Mouse (Mus musculus) lung, embryonic 15.5 days (tissue): ENCODE measurements around the gene Wrap53. TPM values are rescaled to one million over a fixed set of nuclear protein-coding genes. Genes with fewer than 3 reads are reported as not detected.

Experiments used
- ATAC-seq: fragments of 200-750 bp; cut with Nextera tagmentation; 2 replicates; pipeline ENCODE4 v1.8.0; 2017; ENCODE audit warnings: moderate number of reproducible peaks, borderline replicate concordance; ENCODE audit not compliant: low FRiP score, low TSS enrichment; ENCODE audit errors: extremely low read depth
- H3K27ac ChIP-seq: fragments of 300-500 bp; sonication (generic); 2 replicates; pipeline ENCODE4 v1.5.1; 2015; ENCODE audit warnings: moderate library complexity, mild to moderate bottlenecking, inconsistent platforms
- H3K27me3 ChIP-seq: fragments of 300-500 bp; sonication (generic); 2 replicates; pipeline ENCODE4 v1.6.1; 2015; ENCODE audit warnings: inconsistent platforms
- H3K36me3 ChIP-seq: fragments of 300-500 bp; sonication (generic); 2 replicates; pipeline ENCODE4 v1.6.1; 2015; ENCODE audit warnings: inconsistent platforms
- H3K4me1 ChIP-seq: fragments of 300-500 bp; sonication (generic); 2 replicates; pipeline ENCODE4 v1.6.1; 2015; ENCODE audit warnings: inconsistent platforms
- H3K4me2 ChIP-seq: fragments of 300-500 bp; sonication (generic); 2 replicates; pipeline ENCODE4 v1.6.1; 2015; ENCODE audit warnings: inconsistent platforms, mild to moderate bottlenecking, moderate library complexity
- H3K4me3 ChIP-seq: fragments of 300-500 bp; sonication (generic); 2 replicates; pipeline ENCODE4 v1.5.1; 2015; ENCODE audit warnings: mild to moderate bottlenecking, inconsistent platforms
- H3K9ac ChIP-seq: fragments of 300-500 bp; sonication (generic); 2 replicates; pipeline ENCODE4 v1.6.1; 2015; ENCODE audit warnings: inconsistent platforms
- H3K9me3 ChIP-seq: fragments of 300-500 bp; sonication (generic); 2 replicates; pipeline ENCODE4 v1.6.1; 2016; ENCODE audit warnings: inconsistent platforms
- WGBS: fragments of 180-500 bp; shearing (Covaris S2); methylation state at CpG from one replicate; pipeline ENCODE4 v1.1.7; 2015; 5-methylcytosine and 5-hydroxymethylcytosine counted together
- polyA plus RNA-seq: library from polyadenylated mRNA; unstranded; fragments of >200 nt; fragmentation: Nextera tagmentation; extraction: Ambion mirVana; gene quantifications from 2 replicates; pipeline ENCODE4 v1.2.1, GENCODE M21; 2015

The Wrap53 gene
- polyA plus RNA-seq, 1 experiment from 2014 or later: 28.3 TPM

DNA sequence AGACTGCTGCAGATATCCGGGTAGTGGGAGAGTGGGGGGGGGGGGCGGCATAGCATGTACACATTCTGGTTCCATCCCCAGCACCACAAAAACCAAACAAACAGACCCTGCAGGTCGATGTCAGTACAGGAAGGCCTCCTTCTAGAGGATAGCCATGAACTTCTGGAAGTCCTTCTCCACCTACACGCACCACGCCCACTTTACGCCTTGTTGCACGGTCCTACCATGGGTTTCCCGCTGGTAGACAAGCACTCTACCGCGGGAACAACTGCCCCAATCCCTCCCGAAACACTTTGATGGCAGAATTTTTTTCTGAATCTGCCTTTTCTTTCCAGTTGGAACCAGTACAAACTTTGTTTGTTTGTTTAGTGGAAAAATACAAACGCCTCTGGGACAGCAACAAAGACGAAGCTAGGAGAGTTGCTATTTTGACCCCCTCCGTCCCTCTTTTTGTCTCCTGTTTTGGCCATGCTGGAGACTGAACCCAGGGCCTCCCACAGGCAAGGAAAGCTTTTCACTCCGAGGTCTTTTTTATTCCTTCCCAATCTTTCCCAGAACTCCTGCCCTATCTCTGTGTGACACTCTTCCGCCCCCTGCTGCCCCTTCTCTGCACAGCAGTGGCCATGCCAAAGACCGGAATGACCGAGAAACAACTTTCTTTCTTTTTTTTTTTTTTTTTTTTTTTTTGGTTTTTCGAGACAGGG is 33.6 kb upstream of the Wrap53 start:
- Histone ChIP-seq H3K9ac (peak overlapping the region; percentile 10; the same call in 1 of the 2 replicates), H3K4me3 (peak overlapping the region; percentile 3; the same call in 1 of the 2 replicates)

DNA sequence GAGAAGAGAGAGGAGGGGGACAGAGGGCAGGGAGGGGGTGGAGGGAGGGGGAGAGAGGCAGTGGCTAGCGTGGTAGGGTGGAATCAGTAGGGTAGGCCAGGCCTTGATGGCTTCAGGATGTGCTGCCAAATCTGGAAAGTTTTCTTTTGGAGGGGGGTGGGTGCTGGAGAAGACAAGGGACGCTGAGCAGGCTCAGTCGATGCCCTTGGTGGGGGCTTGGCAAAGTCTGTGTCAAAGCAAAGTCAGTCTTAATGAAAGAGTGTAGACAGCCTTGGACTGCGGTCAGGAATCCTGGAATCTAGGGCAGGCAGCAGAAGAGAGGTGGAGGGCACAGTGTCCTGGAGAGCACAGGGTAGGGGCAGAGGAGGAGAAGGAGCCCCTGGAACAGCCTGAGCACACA is 30.8 kb upstream of the Wrap53 start:
- H3K36me3 ChIP-seq: no peaks in the 10 kb centered on the region
- H3K4me1 ChIP-seq: peaks cover 12% of the 10 kb centered on the region
- H3K27ac ChIP-seq: no peak overlapping the region
- peaks cover 8% of the 10 kb centered on the region for H3K27me3 ChIP-seq
- WGBS: 37% methylated on average over 4 of the region's 4 CpGs
- H3K4me2 ChIP-seq: no peak overlapping the region
- no peak overlapping the region for H3K9ac ChIP-seq
- no peaks in the 10 kb centered on the region for H3K9me3 ChIP-seq
- no peak overlapping the region for H3K4me3 ChIP-seq
- ATAC-seq: no peak

More for the DNA sequence above, 33.6 kb upstream of the Wrap53 start:
- H3K4me1 ChIP-seq: peaks cover 8% of the 10 kb centered on the region
- WGBS: 9% methylated on average over 19 of the region's 19 CpGs
- peaks cover 11% of the 10 kb centered on the region for H3K27me3 ChIP-seq
- H3K4me2 ChIP-seq: peak overlapping the region; percentile 49
- ATAC-seq: peak; percentile 81; the same call in 1 of the 2 replicates
- H3K36me3 ChIP-seq: no peaks in the 10 kb centered on the region
- H3K9me3 ChIP-seq: no peaks in the 10 kb centered on the region
- H3K27ac ChIP-seq: 0 out of 2 replicates have a peak overlapping the region, but pooled peaks have one; percentile 37

DNA sequence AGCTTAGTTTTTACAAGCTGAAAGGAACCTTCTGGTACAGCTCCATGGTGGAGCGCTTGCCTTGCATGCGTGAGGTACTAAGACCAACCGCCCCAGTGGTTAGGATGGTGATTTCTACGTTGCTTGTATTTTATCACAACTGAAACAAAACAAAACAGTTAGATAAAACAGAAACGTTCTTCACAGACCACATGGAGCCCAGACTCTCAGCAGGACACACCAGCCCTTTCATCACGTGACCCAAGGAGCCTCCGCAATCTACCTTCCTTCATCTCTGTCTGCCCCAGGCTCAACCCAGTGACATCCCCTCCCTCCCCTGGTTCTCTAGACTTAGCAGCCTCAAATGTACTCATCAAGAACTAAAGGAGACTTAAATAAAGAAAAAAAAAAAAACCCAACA is 29.4 kb upstream of the Wrap53 start:
- Histone ChIP-seq H3K27me3 (peaks cover 13% of the 10 kb centered on the region; the same call in 1 of the 2 replicates), H3K4me2 (no peak overlapping the region), H3K9ac (no peak overlapping the region), H3K4me3 (no peak overlapping the region), H3K4me1 (peaks cover 24% of the 10 kb centered on the region), H3K36me3 (no peaks in the 10 kb centered on the region), H3K27ac (no peak overlapping the region), H3K9me3 (no peaks in the 10 kb centered on the region)
- 50% methylated on average over 7 of the region's 7 CpGs for WGBS
- ATAC-seq: no peak

DNA sequence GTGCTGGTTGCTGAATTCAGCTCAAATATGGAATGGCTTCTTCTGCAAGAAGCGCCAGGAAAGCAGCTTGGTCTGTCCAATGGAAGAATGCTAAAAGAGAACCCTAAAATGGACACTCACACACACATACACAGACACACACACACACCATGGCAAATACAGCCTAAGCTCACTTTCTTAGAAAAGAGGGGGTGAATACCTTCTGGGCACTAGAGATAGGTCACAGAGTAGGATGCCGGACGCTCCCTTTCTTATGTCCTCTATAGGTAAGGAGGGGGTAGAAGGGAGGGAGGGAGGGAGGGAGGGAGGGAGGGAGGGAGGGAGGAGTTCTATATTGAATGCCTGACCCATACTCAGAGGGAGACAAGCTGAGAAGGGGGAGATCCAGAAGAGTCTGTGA is 28.5 kb upstream of the Wrap53 start:
- Histone ChIP-seq H3K9me3 (no peaks in the 10 kb centered on the region), H3K27me3 (peaks cover 16% of the 10 kb centered on the region; the same call in 1 of the 2 replicates), H3K4me3 (no peak overlapping the region), H3K27ac (no peak overlapping the region), H3K36me3 (no peaks in the 10 kb centered on the region), H3K4me2 (no peak overlapping the region), H3K9ac (no peak overlapping the region), H3K4me1 (peaks cover 25% of the 10 kb centered on the region)
- 91% methylated on average over 3 of the region's 3 CpGs for WGBS
- ATAC-seq: no peak

DNA sequence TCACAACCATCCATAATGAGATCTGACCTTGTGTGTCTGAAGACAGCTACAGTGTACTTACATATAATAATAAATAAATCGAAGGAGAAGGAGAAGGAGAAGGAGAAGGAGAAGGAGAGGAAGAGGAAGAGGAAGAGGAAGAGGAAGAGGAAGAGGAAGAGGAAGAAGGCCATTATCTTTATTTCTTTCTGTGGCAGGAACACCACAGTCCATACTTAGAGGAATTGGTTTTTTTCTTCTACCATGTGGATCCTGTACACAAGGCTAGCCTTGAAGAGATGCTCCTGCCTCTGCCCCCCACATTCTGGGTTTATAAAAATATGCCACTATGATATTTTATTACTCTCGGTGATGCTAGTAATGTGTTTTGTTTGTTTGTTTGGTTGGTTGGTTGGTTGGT is 26.8 kb upstream of the Wrap53 start:
- Histone ChIP-seq H3K36me3 (no peaks in the 10 kb centered on the region), H3K4me1 (peaks cover 26% of the 10 kb centered on the region), H3K27me3 (peaks cover 16% of the 10 kb centered on the region; the same call in 1 of the 2 replicates), H3K9me3 (no peaks in the 10 kb centered on the region), H3K4me2 (no peak overlapping the region), H3K27ac (no peak overlapping the region), H3K4me3 (no peak overlapping the region), H3K9ac (no peak overlapping the region)
- 76% methylated on average over 2 of the region's 2 CpGs for WGBS
- no peak for ATAC-seq

DNA sequence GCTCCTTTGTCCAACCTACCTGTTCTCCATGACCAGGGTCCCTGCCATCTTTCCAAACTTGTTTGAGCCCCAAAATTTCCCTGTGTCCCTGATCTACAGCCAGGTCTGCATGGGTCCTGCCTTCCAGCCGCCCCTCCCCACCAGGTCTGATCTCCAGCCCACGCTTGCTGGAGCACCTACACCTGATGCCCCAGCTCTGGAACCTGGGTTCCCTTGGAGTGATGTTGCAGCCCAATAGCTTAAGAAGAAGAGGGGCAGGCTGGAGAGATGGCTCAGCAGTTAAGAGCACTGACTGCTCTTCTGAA is 26.4 kb upstream of the Wrap53 start:
- peaks cover 16% of the 10 kb centered on the region; the same call in 1 of the 2 replicates for H3K27me3 ChIP-seq
- H3K9ac ChIP-seq: no peak overlapping the region
- no peak overlapping the region for H3K27ac ChIP-seq
- ATAC-seq: no peak
- peaks cover 26% of the 10 kb centered on the region for H3K4me1 ChIP-seq
- H3K36me3 ChIP-seq: no peaks in the 10 kb centered on the region
- H3K4me3 ChIP-seq: peak overlapping the region; percentile 56
- H3K9me3 ChIP-seq: no peaks in the 10 kb centered on the region
- WGBS: 34% methylated on average over 2 of the region's 2 CpGs
- peak overlapping the region; percentile 95 for H3K4me2 ChIP-seq

DNA sequence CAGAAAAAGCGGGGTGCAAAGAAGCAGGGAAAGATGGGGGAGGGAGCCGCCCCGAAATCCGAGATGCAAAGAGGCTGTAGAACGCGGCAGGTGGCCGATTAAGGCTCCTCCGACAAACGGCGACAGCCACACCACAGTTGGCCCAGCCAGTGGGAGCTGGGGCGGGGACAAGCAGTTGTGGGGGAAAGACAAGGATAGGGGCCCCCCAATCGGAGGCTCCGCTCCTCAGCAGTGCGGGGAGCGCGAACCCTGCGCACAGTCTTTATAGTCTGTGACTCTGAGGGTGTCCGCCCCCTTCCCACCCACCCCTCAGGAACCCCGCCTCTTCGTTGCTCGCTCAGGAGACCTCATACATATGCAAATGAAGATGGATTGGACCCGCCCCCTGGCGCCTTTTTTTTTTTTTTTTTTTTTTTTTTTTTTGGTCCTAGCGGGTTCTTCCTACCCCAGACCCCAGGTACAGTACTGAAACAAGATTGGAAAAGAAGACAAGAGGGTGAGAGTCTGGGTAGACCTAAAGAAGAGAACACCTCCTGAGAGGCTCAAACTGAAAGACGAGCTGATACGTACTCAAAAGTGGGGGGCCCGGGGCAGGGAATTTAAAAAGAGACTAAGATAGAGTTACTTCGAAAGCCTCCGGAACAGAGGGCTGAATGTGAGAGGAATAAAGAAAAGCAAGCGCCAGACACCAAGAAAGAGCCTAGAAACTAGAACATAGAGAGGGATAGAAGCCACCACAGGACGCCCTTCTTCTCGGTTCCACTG is 25.9 kb upstream of the Wrap53 start, which contains the start of gene Atp1b2:
TSS of gene Atp1b2 (minus strand) at position 217 of the 765 bp plus-strand sequence.
- H3K27me3 ChIP-seq: peaks cover 16% of the 10 kb centered on the region; the same call in 1 of the 2 replicates
- no peaks in the 10 kb centered on the region for H3K9me3 ChIP-seq
- H3K4me1 ChIP-seq: peaks cover 31% of the 10 kb centered on the region
- H3K4me3 ChIP-seq: peak within 1 kb of the TSS; percentile 56
- ATAC-seq: peak; percentile 82
- no peaks in the 10 kb centered on the region for H3K36me3 ChIP-seq
- H3K9ac ChIP-seq: peak within 1 kb of the TSS; percentile 57
- peak within 1 kb of the TSS; percentile 50 for H3K27ac ChIP-seq
- H3K4me2 ChIP-seq: peak within 1 kb of the TSS; percentile 95
- WGBS: 2% methylated on average over 32 of the region's 32 CpGs

DNA sequence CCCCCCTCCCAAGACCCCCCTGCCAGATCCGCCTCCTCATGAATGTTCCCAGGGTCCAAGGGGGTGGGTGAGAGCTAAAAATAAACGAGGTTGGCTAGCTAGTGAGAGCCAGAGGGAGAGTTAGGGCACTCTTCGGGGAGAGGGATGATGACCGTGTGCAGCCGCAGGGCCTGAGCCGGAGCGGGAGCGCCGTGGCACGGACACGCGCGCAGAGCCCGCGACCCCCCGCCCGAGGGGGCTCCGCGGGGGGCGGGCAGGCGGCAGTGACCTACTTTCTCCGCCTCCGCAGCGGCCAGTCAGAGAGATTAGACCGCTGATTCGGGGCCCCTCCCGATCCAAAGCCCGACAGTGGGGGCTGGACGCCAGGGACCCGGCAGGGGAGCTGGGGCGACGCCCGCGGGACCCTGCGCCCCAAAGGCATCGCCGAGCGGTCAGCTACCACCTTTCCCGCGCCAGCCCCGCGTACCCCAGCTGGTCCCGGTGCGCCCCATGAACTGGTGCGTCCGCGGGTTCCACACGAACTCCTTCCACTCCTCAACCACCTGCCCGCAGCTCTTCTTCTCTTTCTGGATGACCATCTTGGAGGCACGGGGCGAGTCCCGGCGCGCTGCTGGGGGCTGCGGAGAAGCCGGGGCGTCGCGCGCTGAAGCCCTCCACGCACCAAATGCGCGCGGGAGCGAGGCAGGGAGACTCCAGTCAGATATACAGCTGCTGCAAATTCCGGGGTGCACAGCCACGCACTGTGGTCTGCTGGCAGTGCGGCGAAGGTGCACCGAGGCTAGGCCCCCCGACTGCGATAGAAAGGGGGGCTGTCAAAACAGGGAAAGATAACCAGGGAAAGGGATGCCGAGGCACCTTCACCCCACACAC is 25.0 kb upstream of the Wrap53 start:
- peak overlapping the region; percentile 57 for H3K9ac ChIP-seq
- H3K4me2 ChIP-seq: peak overlapping the region; percentile 95
- H3K27ac ChIP-seq: peak overlapping the region; percentile 50
- H3K9me3 ChIP-seq: no peaks in the 10 kb centered on the region
- H3K4me1 ChIP-seq: peaks cover 40% of the 10 kb centered on the region
- under 1% methylated on average over 71 of the region's 73 CpGs for WGBS
- peak; percentile 35 for ATAC-seq
- peak overlapping the region; percentile 56 for H3K4me3 ChIP-seq
- no peaks in the 10 kb centered on the region for H3K36me3 ChIP-seq
- H3K27me3 ChIP-seq: peaks cover 16% of the 10 kb centered on the region; the same call in 1 of the 2 replicates

DNA sequence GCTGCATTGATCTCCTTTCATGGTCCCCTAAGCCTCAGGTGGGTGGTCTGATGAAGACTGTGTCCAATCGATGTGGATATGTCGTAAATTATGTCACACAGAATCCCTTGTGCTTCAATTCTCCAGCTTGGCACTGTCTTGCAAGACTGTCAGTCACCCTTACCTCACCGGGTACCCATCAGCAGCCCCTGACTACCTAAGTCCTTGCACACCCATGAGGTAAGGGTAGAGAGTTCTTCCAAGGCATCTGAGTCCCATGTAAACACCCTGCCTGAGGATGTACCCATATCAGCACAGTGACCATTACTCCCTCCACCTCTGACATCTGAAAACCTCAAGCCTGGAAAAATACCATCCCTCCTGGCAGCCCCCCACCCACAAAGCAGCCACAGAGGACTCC is 24.3 kb upstream of the Wrap53 start:
- peak overlapping the region; percentile 95 for H3K4me2 ChIP-seq
- H3K36me3 ChIP-seq: no peaks in the 10 kb centered on the region
- no peaks in the 10 kb centered on the region for H3K9me3 ChIP-seq
- H3K9ac ChIP-seq: no peak overlapping the region
- H3K27ac ChIP-seq: no peak overlapping the region
- ATAC-seq: peak; percentile 32
- peaks cover 16% of the 10 kb centered on the region; the same call in 1 of the 2 replicates for H3K27me3 ChIP-seq
- peak overlapping the region; percentile 56 for H3K4me3 ChIP-seq
- H3K4me1 ChIP-seq: peaks cover 46% of the 10 kb centered on the region
- 56% methylated on average over 3 of the region's 3 CpGs for WGBS

DNA sequence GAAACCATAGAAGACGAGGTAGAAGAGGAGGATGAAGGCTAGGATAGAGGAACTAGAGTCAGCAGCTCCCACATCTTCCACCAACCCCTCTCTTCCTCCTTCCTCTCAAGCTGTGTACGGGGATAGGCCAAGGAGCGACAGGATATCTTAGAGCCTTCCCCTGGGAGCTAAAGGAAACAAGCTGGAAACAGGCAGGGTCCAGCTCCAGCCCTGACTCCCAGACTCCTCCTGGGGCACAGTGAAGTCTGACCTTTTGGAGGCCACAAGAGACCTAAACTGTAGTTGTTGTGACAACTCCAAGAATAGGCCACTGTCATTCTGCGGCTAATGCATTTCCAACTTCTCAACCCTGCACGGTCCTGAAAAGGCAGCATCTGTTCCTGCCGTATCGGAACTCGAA is 23.5 kb upstream of the Wrap53 start:
- no peak overlapping the region for H3K9ac ChIP-seq
- H3K27me3 ChIP-seq: peaks cover 16% of the 10 kb centered on the region; the same call in 1 of the 2 replicates
- peak overlapping the region; percentile 95; the same call in 1 of the 2 replicates for H3K4me2 ChIP-seq
- no peak for ATAC-seq
- no peaks in the 10 kb centered on the region for H3K9me3 ChIP-seq
- WGBS: 77% methylated on average over 8 of the region's 8 CpGs
- no peak overlapping the region for H3K4me3 ChIP-seq
- H3K27ac ChIP-seq: no peak overlapping the region
- peaks cover 49% of the 10 kb centered on the region for H3K4me1 ChIP-seq
- H3K36me3 ChIP-seq: no peaks in the 10 kb centered on the region

DNA sequence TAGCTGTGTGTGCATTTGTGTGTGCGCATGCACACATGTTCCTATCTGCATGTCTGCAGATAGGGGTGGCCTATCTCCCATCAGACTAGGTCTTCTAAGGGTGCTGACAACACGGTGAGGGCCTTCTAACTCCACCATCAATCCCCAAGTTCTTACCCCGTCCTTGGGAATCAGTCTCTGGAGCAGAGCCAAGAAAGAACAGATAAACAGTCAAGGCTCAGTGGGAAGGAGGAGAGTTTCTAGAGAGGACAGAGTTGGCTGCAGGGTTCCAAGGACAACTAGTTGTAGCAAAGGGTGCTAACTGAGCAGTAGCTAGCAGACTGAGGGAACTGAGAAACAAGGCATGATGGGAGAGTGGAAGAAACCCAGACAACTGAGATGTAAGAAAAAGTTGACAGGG is 21.7 kb upstream of the Wrap53 start:
- no peak overlapping the region for H3K4me3 ChIP-seq
- H3K36me3 ChIP-seq: no peaks in the 10 kb centered on the region
- no peak overlapping the region for H3K27ac ChIP-seq
- no peak overlapping the region for H3K9ac ChIP-seq
- 42% methylated on average over 3 of the region's 3 CpGs for WGBS
- H3K4me1 ChIP-seq: peaks cover 49% of the 10 kb centered on the region
- H3K27me3 ChIP-seq: peaks cover 16% of the 10 kb centered on the region; the same call in 1 of the 2 replicates
- H3K9me3 ChIP-seq: no peaks in the 10 kb centered on the region
- no peak overlapping the region for H3K4me2 ChIP-seq
- ATAC-seq: no peak
